Mouse (Mus musculus): ENCODE data around the gene Psmg4. TPM values are rescaled to one million over a fixed set of nuclear protein-coding genes. Genes with fewer than 3 reads are reported as not detected.

Gene Psmg4
- 176 TPM for polyA plus RNA-seq (2012; fragmentation: generic; extraction: Trizol)

- Histone ChIP-seq H3K36me3 (ENCODE audit: control insufficient read depth, insufficient read depth) (no peaks in the 10 kb centered on the region), H3K79me2 (ENCODE audit: control insufficient read depth, insufficient read depth) (peaks cover 8% of the 10 kb centered on the region), H3K4me3 (peak within 1 kb of the TSS; percentile 83), H3ac (ENCODE audit: control insufficient read depth, insufficient read length) (peak within 1 kb of the TSS; percentile 92), H3K27me3 (ENCODE audit: control insufficient read depth, insufficient read depth, insufficient read length) (no peaks in the 10 kb centered on the region), H3K4me2 (ENCODE audit: low read depth) (peak within 1 kb of the TSS; percentile 99)
- TF ChIP-seq TCF3 (IDR thresholded peaks at IDR 0.05; ENCODE audit: insufficient read length, low read depth) (no peak), TCF12 (IDR thresholded peaks at IDR 0.05; ENCODE audit: insufficient read depth, poor library complexity, severe bottlenecking) (no peak), MAX (IDR thresholded peaks at IDR 0.05; ENCODE audit: low read depth) (no peak), SRF (IDR thresholded peaks at IDR 0.05; ENCODE audit: control insufficient read depth, insufficient read length, low read depth) (peak; percentile 25), MYOG (IDR thresholded peaks at IDR 0.05; ENCODE audit: control insufficient read depth in 1 of 3, insufficient read depth in 1 of 3, insufficient read length in 2 of 3, low read depth in 2 of 3) (peak in 2 of 3 experiments; percentile 50 to 56), POLR2A (IDR thresholded peaks at IDR 0.05; ENCODE audit: insufficient read length, low read depth) (peak; percentile 88), POLR2AphosphoS2 (IDR thresholded peaks at IDR 0.05; ENCODE audit: insufficient read length, low read depth) (peak; percentile 77), REST (IDR thresholded peaks at IDR 0.05; ENCODE audit: insufficient read depth, insufficient read length) (no peak), E2F4 (IDR thresholded peaks at IDR 0.05; ENCODE audit: insufficient read depth) (no peak), MYOD1 (IDR thresholded peaks at IDR 0.05; ENCODE audit: control insufficient read depth in 1 of 3, insufficient read length in 2 of 3, low read depth in 2 of 3) (peak in 2 of 3 experiments; percentile 38 to 67), USF1 (IDR thresholded peaks at IDR 0.05; ENCODE audit: low read depth) (peak; percentile 16)
Observed at GRCm38 (mm10) chr13:34162491-34163303, at the start of gene Psmg4. Gene Psmg4 (plus strand): TSS chr13:34162964.

- Histone ChIP-seq H3ac (ENCODE audit: control insufficient read depth, insufficient read length) (no peak overlapping the region), H3K4me3 (no peak overlapping the region), H3K4me2 (ENCODE audit: low read depth) (peak overlapping the region; percentile 65), H3K27me3 (ENCODE audit: control insufficient read depth, insufficient read depth, insufficient read length) (no peaks in the 10 kb centered on the region), H3K79me2 (ENCODE audit: control insufficient read depth, insufficient read depth) (no peaks in the 10 kb centered on the region), H3K36me3 (ENCODE audit: control insufficient read depth, insufficient read depth) (no peaks in the 10 kb centered on the region)
- TF ChIP-seq MAX (IDR thresholded peaks at IDR 0.05; ENCODE audit: low read depth) (no peak), MYOD1 (IDR thresholded peaks at IDR 0.05; ENCODE audit: control insufficient read depth in 1 of 3, insufficient read length in 2 of 3, low read depth in 2 of 3) (no peak), POLR2AphosphoS2 (IDR thresholded peaks at IDR 0.05; ENCODE audit: insufficient read length, low read depth) (no peak), POLR2A (IDR thresholded peaks at IDR 0.05; ENCODE audit: insufficient read length, low read depth) (no peak), REST (IDR thresholded peaks at IDR 0.05; ENCODE audit: insufficient read depth, insufficient read length) (no peak), CEBPB (IDR thresholded peaks at IDR 0.05; ENCODE audit: insufficient read depth, poor library complexity, severe bottlenecking) (no peak), TCF3 (IDR thresholded peaks at IDR 0.05; ENCODE audit: insufficient read length, low read depth) (no peak), SRF (IDR thresholded peaks at IDR 0.05; ENCODE audit: control insufficient read depth, insufficient read length, low read depth) (no peak), MYOG (IDR thresholded peaks at IDR 0.05; ENCODE audit: control insufficient read depth in 1 of 3, insufficient read depth in 1 of 3, insufficient read length in 2 of 3, low read depth in 2 of 3) (no peak)
Observed at GRCm38 (mm10) chr13:34113086-34113485, 49.7 kb upstream of the Psmg4 start.

GRCm38 (mm10) chr13:34114654-34115053 is 48.1 kb upstream of the Psmg4 start:
- Histone ChIP-seq H3ac (ENCODE audit: control insufficient read depth, insufficient read length) (no peak overlapping the region), H3K36me3 (ENCODE audit: control insufficient read depth, insufficient read depth) (no peaks in the 10 kb centered on the region), H3K4me3 (no peak overlapping the region), H3K27me3 (ENCODE audit: control insufficient read depth, insufficient read depth, insufficient read length) (no peaks in the 10 kb centered on the region), H3K79me2 (ENCODE audit: control insufficient read depth, insufficient read depth) (no peaks in the 10 kb centered on the region), H3K4me2 (ENCODE audit: low read depth) (no peak overlapping the region)
- no peak for TF ChIP-seq TCF3 (IDR thresholded peaks at IDR 0.05; ENCODE audit: insufficient read length, low read depth)
- no peak for TF ChIP-seq E2F4 (IDR thresholded peaks at IDR 0.05; ENCODE audit: insufficient read depth)
- no peak for TF ChIP-seq MAX (IDR thresholded peaks at IDR 0.05; ENCODE audit: low read depth)
- TF ChIP-seq MYOD1 (IDR thresholded peaks at IDR 0.05; ENCODE audit: control insufficient read depth in 1 of 3, insufficient read length in 2 of 3, low read depth in 2 of 3), result no peak
- TF ChIP-seq USF1 (IDR thresholded peaks at IDR 0.05; ENCODE audit: low read depth), result no peak
- TF ChIP-seq CEBPB (IDR thresholded peaks at IDR 0.05; ENCODE audit: insufficient read depth, poor library complexity, severe bottlenecking), result no peak
- no peak for TF ChIP-seq POLR2A (IDR thresholded peaks at IDR 0.05; ENCODE audit: insufficient read length, low read depth)
- no peak for TF ChIP-seq MYOG (IDR thresholded peaks at IDR 0.05; ENCODE audit: control insufficient read depth in 1 of 3, insufficient read depth in 1 of 3, insufficient read length in 2 of 3, low read depth in 2 of 3)

- Histone ChIP-seq H3K4me2 (ENCODE audit: low read depth) (no peak overlapping the region), H3ac (ENCODE audit: control insufficient read depth, insufficient read length) (no peak overlapping the region), H3K4me3 (no peak overlapping the region), H3K36me3 (ENCODE audit: control insufficient read depth, insufficient read depth) (no peaks in the 10 kb centered on the region), H3K27me3 (ENCODE audit: control insufficient read depth, insufficient read depth, insufficient read length) (no peaks in the 10 kb centered on the region), H3K79me2 (ENCODE audit: control insufficient read depth, insufficient read depth) (no peaks in the 10 kb centered on the region)
- TF ChIP-seq CEBPB (IDR thresholded peaks at IDR 0.05; ENCODE audit: insufficient read depth, poor library complexity, severe bottlenecking) (no peak), MYOD1 (IDR thresholded peaks at IDR 0.05; ENCODE audit: control insufficient read depth in 1 of 3, insufficient read length in 2 of 3, low read depth in 2 of 3) (no peak)
Observed at GRCm38 (mm10) chr13:34116508-34116907, 46.3 kb upstream of the Psmg4 start.

- Histone ChIP-seq H3K36me3 (ENCODE audit: control insufficient read depth, insufficient read depth) (peaks cover 3% of the 10 kb centered on the region), H3ac (ENCODE audit: control insufficient read depth, insufficient read length) (no peak overlapping the region), H3K4me3 (no peak overlapping the region), H3K4me2 (ENCODE audit: low read depth) (no peak overlapping the region), H3K27me3 (ENCODE audit: control insufficient read depth, insufficient read depth, insufficient read length) (no peaks in the 10 kb centered on the region), H3K79me2 (ENCODE audit: control insufficient read depth, insufficient read depth) (no peaks in the 10 kb centered on the region)
- TF ChIP-seq E2F4 (IDR thresholded peaks at IDR 0.05; ENCODE audit: insufficient read depth) (no peak), USF1 (IDR thresholded peaks at IDR 0.05; ENCODE audit: low read depth) (peak; percentile 26), MYOG (IDR thresholded peaks at IDR 0.05; ENCODE audit: control insufficient read depth in 1 of 3, insufficient read depth in 1 of 3, insufficient read length in 2 of 3, low read depth in 2 of 3) (peak in 1 of 3 experiments; percentile 4)
Observed at GRCm38 (mm10) chr13:34118816-34119215, 43.9 kb upstream of the Psmg4 start.

Data from myocyte (in vitro differentiated cells).